Mouse (Mus musculus) G1E (cell line): ENCODE measurements at regions not wholly inside any gene's neighbourhood (a gene's known extent, or its start where the extent isn't known, plus 50 kb on each side); places are given as distances from the start of the nearest gene placed in this dataset.

Source experiments
- ATAC-seq: 2 replicates; pipeline ENCODE4 v1.8.0; 2016; ENCODE audit warnings: mild to moderate bottlenecking; ENCODE audit not compliant: insufficient number of reproducible peaks, poor library complexity, low FRiP score, severe bottlenecking; ENCODE audit errors: extremely low read depth
- DNase-seq: peaks from one replicate; pipeline ENCODE4 v3.0.0; 2012; ENCODE audit warnings: low spot score
- H3K27me3 ChIP-seq: 2 replicates; pipeline ENCODE4 v1.6.1; 2012; ENCODE audit warnings: mild to moderate bottlenecking, low read length, inconsistent platforms; ENCODE audit not compliant: insufficient read depth
- H3K36me3 ChIP-seq: replicated peaks from 2 replicates; pipeline ENCODE3; 2012; ENCODE audit warnings: mild to moderate bottlenecking, inconsistent platforms
- H3K4me1 ChIP-seq: 2 replicates; pipeline ENCODE4 v1.6.1; 2012; ENCODE audit warnings: low read depth, low read length, inconsistent platforms, mixed read lengths; ENCODE audit not compliant: insufficient read depth
- H3K4me3 ChIP-seq: 2 replicates; pipeline ENCODE4 v1.5.1; 2012; ENCODE audit warnings: low read depth, mild to moderate bottlenecking, inconsistent platforms, low read length, moderate library complexity, mixed read lengths
- H3K9me3 ChIP-seq: replicated peaks from 2 replicates; pipeline ENCODE4 v1.6.1; 2012; ENCODE audit warnings: inconsistent platforms
- CTCF ChIP-seq: IDR thresholded peaks from 2 replicates; pipeline ENCODE4 v1.5.1; 2012; ENCODE audit warnings: low read depth, low read length, inconsistent platforms, mixed read lengths
- GATA1 ChIP-seq: IDR thresholded peaks from 2 replicates; pipeline ENCODE4 v1.6.1; 2012; ENCODE audit warnings: borderline replicate concordance, low read length, inconsistent platforms, mixed read lengths
- GATA2 ChIP-seq: IDR thresholded peaks from 2 replicates; pipeline ENCODE4 v1.6.1; 2012; ENCODE audit warnings: low read depth, low read length, inconsistent platforms, borderline replicate concordance
- POLR2AphosphoS5 ChIP-seq: IDR thresholded peaks from 2 replicates; pipeline ENCODE4 v1.6.1; 2012; ENCODE audit warnings: low read depth, low read length, inconsistent platforms; ENCODE audit not compliant: insufficient replicate concordance
- TAL1 ChIP-seq: conservative IDR thresholded peaks from 2 replicates; pipeline ENCODE4 v1.6.1; 2012; ENCODE audit warnings: low read depth, low read length, inconsistent platforms, mixed read lengths

GRCm38 (mm10) chr6:74604916-74605315, 1135.4 kb upstream of the 4931417E11Rik start:
- no peaks in the 10 kb centered on the region for H3K36me3 ChIP-seq
- no peaks in the 10 kb centered on the region for H3K9me3 ChIP-seq
- TF ChIP-seq GATA1: no peak
- TF ChIP-seq TAL1: no peak
- no peak for TF ChIP-seq CTCF
- TF ChIP-seq GATA2: no peak
- TF ChIP-seq POLR2AphosphoS5: no peak
- peak; percentile 85 for ATAC-seq
- H3K27me3 ChIP-seq: no peaks in the 10 kb centered on the region
- no peaks in the 10 kb centered on the region for H3K4me1 ChIP-seq
- H3K4me3 ChIP-seq: no peak overlapping the region
- DNase-seq: no peak
